Mouse (Mus musculus) CH12.LX (cell line): ENCODE data around the gene Olfr1381. TPM values are rescaled to one million over a fixed set of nuclear protein-coding genes. Genes with fewer than 3 reads are reported as not detected.
"Not testable (repeated sequence)": the region's sequence is repeated elsewhere in the genome, so short reads cannot be mapped to it uniquely, and the experiment has no call there.

ENCODE experiments used
- DNase-seq: peaks from one replicate; pipeline ENCODE4 v3.0.0-alpha.2; 2013; ENCODE audit errors: extremely low read depth
- H3K27ac ChIP-seq: 2 replicates; pipeline ENCODE4 v1.5.1; 2012; ENCODE audit warnings: low read depth, mild to moderate bottlenecking, control low read depth, moderate library complexity; ENCODE audit not compliant: insufficient read depth
- H3K27me3 ChIP-seq: replicated peaks from 2 replicates; pipeline ENCODE3; 2012; ENCODE audit warnings: inconsistent platforms
- H3K36me3 ChIP-seq, 2 experiments: replicated peaks in 1 of 2; 2 replicates each; pipeline versions ENCODE3 to v1.6.1; 2012; ENCODE audit warnings: inconsistent platforms in 1 of 2, low read length in 1 of 2, mild to moderate bottlenecking in 1 of 2, mixed read lengths in 1 of 2, moderate library complexity in 1 of 2; ENCODE audit not compliant: control insufficient read depth in 1 of 2, insufficient read depth in 1 of 2
- H3K4me1 ChIP-seq, 2 experiments: 2 replicates each; pipeline ENCODE4 v1.6.1; 2012; ENCODE audit warnings: inconsistent platforms in 1 of 2, moderate library complexity in 1 of 2; ENCODE audit not compliant: insufficient read depth in 2 of 2, control insufficient read depth in 1 of 2
- H3K4me2 ChIP-seq: 2 replicates; pipeline ENCODE4 v1.6.1; 2012; ENCODE audit warnings: low read depth, mild to moderate bottlenecking, control low read depth; ENCODE audit not compliant: poor library complexity, insufficient read depth, severe bottlenecking
- H3K4me3 ChIP-seq, 3 experiments: fragments of 150-350 bp in 1 of 3; sonication (generic) in 1 of 3; replicated peaks in 1 of 3; 2 replicates each; pipeline versions ENCODE3 to v1.5.1; 2011 to 2012; ENCODE audit warnings: low read depth in 2 of 3, low read length in 2 of 3, mild to moderate bottlenecking in 2 of 3, moderate library complexity in 2 of 3, control low read depth in 1 of 3, improper control_type of control experiment in 1 of 3, inconsistent platforms in 1 of 3, mixed read lengths in 1 of 3; ENCODE audit not compliant: poor library complexity in 1 of 3
- H3K79me2 ChIP-seq: replicated peaks from 2 replicates; pipeline ENCODE4 v1.6.1; 2012; ENCODE audit warnings: mild to moderate bottlenecking, moderate library complexity; ENCODE audit not compliant: control insufficient read depth, poor library complexity, insufficient read depth, severe bottlenecking; ENCODE audit errors: extremely low read depth
- H3K9ac ChIP-seq: 2 replicates; pipeline ENCODE4 v1.6.1; 2012; ENCODE audit warnings: low read depth, mild to moderate bottlenecking, control low read depth, moderate library complexity; ENCODE audit not compliant: insufficient read depth
- H3K9me3 ChIP-seq: replicated peaks from 2 replicates; pipeline ENCODE3; 2012; ENCODE audit warnings: low read length, inconsistent platforms, mixed read lengths
- CTCF ChIP-seq, 2 experiments: IDR thresholded peaks in 1 of 2; conservative IDR thresholded peaks in 1 of 2; 2 replicates each; pipeline ENCODE4 v1.5.1; 2011 to 2012; ENCODE audit warnings: low read depth in 2 of 2, low read length in 2 of 2, improper control_type of control experiment in 1 of 2, inconsistent platforms in 1 of 2, mild to moderate bottlenecking in 1 of 2, moderate library complexity in 1 of 2
- RAD21 ChIP-seq: IDR thresholded peaks from 2 replicates; pipeline ENCODE4 v1.6.1; 2011; ENCODE audit warnings: low read depth, mild to moderate bottlenecking, low read length, improper control_type of control experiment, moderate library complexity
- SMC3 ChIP-seq: IDR thresholded peaks from 2 replicates; pipeline ENCODE4 v1.6.1; 2011; ENCODE audit warnings: low read depth, low read length, improper control_type of control experiment
- ZNF384 ChIP-seq: IDR thresholded peaks from 2 replicates; pipeline ENCODE4 v1.6.1; 2012; ENCODE audit warnings: low read depth, low read length, improper control_type of control experiment, inconsistent platforms
- dilution Hi-C: fragments of 300-500 bp; cut with MboI; formaldehyde crosslinking; loops from 2 replicates; pipeline ENCODE4 v1.14.3; 2020; ENCODE audit warnings: low sequenced_read_pairs; ENCODE audit not compliant: extremely low pct_unique_long_range_greater_than_20kb, extremely low pct_ligation_motif_present
- in situ Hi-C: fragments of 300-500 bp; cut with MboI; formaldehyde crosslinking; loops from 3 replicates; pipeline ENCODE4 v1.14.3; 2019; ENCODE audit warnings: low sequenced_read_pairs, low pct_ligation_motif_present, low pct_unique_long_range_greater_than_20kb, mixed read lengths
- polyA plus RNA-seq: library from polyadenylated mRNA; unstranded; fragments of >175 nt; gene quantifications from 2 replicates; pipeline ENCODE4 v1.2.1, GENCODE M21; 2012; ENCODE audit warnings: low read depth; ENCODE audit not compliant: insufficient read length
- total RNA-seq, 2 experiments: library from RNA; depleted of rRNA; stranded (reverse); fragments of 300-350 nt in 1 of 2; fragments of >200 nt in 1 of 2; gene quantifications; 2 replicates each; pipeline ENCODE4 v1.2.3; 2012 to 2014

Gene Olfr1381
- total and polyA plus RNA-seq, 3 experiments: not detected

DNA sequence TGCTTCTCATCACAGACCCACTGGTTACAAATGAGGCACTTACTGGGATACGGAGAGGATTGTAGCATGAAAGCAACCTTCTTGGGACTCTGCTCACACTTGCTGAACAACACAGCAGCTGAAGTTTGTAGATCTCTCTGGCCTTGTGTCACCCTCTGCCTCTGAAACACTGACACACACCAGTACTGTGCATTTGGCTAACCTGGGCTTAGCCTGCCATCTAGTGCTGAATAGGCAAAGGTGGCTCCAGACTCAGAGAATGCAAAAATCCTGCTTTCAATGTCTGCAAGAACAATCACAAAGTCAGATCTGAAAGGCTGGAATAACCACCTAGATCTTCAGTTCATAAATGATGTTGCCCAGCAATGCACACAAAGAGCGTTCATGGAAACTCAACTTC is 6.6 kb upstream of the Olfr1381 start:
- dilution Hi-C loops, H3K27me3 ChIP-seq, H3K27ac ChIP-seq, H3K79me2 ChIP-seq, H3K9ac ChIP-seq, H3K9me3 ChIP-seq, H3K4me1 ChIP-seq, in situ Hi-C loops, H3K36me3 ChIP-seq: not testable (repeated sequence)
- DNase-seq: peak; percentile 20
- TF ChIP-seq CTCF (conservative IDR thresholded peaks at IDR 0.05 in 1 of 2, IDR thresholded peaks at IDR 0.05 in 1 of 2; ENCODE audit: low read depth in 2 of 2, low read length in 2 of 2) (peak in 1 of 2 experiments; percentile 61; a peak in 2 of 4 replicates), SMC3 (peak; percentile 41), RAD21 (peak; percentile 54)
- Histone ChIP-seq H3K4me3 (peak overlapping the region in 1 of 3 experiments; percentile 32), H3K4me2 (peak overlapping the region; percentile 21; the same call in 1 of the 2 replicates)

DNA sequence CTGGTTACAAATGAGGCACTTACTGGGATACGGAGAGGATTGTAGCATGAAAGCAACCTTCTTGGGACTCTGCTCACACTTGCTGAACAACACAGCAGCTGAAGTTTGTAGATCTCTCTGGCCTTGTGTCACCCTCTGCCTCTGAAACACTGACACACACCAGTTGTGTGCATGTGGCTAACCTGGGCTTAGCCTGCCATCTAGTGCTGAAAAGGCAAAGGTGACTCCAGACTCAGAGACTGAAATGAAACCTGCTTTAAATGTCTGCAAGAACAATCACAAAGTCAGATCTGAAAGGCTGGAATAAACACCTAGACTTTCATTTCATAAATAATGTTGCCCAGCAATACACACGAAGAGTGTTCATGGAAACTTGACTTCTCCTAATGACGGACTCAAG is 10.8 kb downstream of the Olfr1381 start:
- H3K9ac ChIP-seq, H3K79me2 ChIP-seq, H3K9me3 ChIP-seq, H3K36me3 ChIP-seq, H3K4me3 ChIP-seq, H3K27me3 ChIP-seq, H3K27ac ChIP-seq, dilution Hi-C loops, H3K4me2 ChIP-seq, H3K4me1 ChIP-seq: not testable (repeated sequence)
- DNase-seq: peak; percentile 37
- TF ChIP-seq SMC3 (peak; percentile 46), CTCF (conservative IDR thresholded peaks at IDR 0.05 in 1 of 2, IDR thresholded peaks at IDR 0.05 in 1 of 2; ENCODE audit: low read depth in 2 of 2, low read length in 2 of 2) (peak; percentile 7 to 63; a peak in 2 of 4 replicates), RAD21 (peak; percentile 61)
- TF ChIP-seq, all 38 proteins: peak for 3; not testable (repeated sequence) for 35
- in situ Hi-C loops: not testable (repeated sequence)

DNA sequence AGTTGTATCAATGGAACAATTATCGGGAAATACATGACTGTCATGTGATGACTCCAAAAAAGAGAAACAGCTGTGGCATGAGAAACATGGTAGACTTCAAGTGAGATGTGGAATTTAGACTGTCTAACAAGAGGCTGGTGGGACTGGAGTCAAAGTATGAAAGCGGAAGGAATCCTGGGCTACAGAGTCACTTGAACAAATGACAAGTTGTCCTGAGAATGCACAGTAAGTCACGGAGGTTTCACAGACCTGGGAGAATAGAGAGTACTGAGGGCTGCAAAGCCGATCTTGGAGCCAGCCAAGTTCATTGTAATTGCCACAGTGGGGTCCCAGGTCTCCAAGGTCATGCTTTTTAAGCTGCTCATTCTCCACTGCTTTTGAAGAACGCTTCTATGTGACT is 13.3 kb downstream of the Olfr1381 start, which contains the start of gene Olfr1380:
Olfr1380 (plus strand) TSS at position 301 of the 400 bp plus-strand sequence.
- H3K4me3 ChIP-seq, H3K9me3 ChIP-seq, DNase-seq, H3K4me1 ChIP-seq, H3K27ac ChIP-seq, H3K36me3 ChIP-seq, dilution Hi-C loops, H3K4me2 ChIP-seq, H3K79me2 ChIP-seq, H3K9ac ChIP-seq, H3K27me3 ChIP-seq, in situ Hi-C loops: not testable (repeated sequence)

DNA sequence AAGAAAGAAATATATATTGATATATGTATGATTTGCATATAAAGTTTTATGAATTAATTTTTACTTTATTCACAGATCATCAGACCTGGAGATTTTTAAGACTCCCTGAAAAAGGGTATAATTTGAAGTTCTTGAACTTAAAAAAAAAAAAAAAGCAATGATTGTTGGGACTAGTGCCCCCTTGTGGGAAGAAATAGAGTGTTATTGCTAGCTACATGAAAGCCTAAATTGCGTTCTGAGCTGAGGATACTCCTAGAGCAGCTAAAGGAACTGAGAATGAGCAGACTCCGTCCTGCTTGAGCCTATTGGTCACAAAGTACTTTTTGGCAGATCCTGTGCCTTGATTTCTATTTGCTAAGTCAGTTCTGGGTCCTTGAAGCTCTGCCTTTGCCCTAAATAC is 31.8 kb downstream of the Olfr1381 start:
- not testable (repeated sequence) for H3K27me3 ChIP-seq, H3K79me2 ChIP-seq
- peak; percentile 32; the same call in 1 of the 2 replicates for TF ChIP-seq SMC3
- peak; percentile 96 for TF ChIP-seq ZNF384
- TF ChIP-seq CTCF (conservative IDR thresholded peaks at IDR 0.05 in 1 of 2, IDR thresholded peaks at IDR 0.05 in 1 of 2; ENCODE audit: low read depth in 2 of 2, low read length in 2 of 2): peak; percentile 45 to 67; a peak in 3 of 4 replicates
- TF ChIP-seq, all 38 proteins: peak for 3; not testable (repeated sequence) for 35
- H3K36me3 ChIP-seq, H3K4me3 ChIP-seq, H3K9ac ChIP-seq, dilution Hi-C loops, H3K4me2 ChIP-seq, H3K9me3 ChIP-seq, H3K4me1 ChIP-seq, H3K27ac ChIP-seq, in situ Hi-C loops: not testable (repeated sequence)
- DNase-seq: peak; percentile 54

DNA sequence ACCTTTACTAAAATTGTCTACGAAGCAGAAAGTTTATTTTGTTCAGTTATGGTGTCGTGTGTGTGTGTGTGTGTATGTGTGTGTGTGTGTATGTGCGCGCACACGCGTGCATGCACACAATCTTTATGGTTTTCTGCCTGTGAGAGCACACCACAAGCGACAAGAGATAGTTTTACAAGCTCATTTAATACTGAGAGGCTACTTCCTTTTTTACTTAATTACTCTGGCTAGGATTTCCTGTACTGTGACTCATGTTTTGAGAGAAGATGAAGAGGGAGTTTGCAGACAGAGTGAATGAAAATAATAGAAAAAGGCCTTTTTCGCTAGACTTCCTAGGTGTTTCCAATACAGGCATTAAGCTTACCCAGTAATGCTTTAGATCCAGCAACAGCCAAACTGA is 37.2 kb downstream of the Olfr1381 start:
- dilution Hi-C loops, H3K4me3 ChIP-seq, H3K4me1 ChIP-seq, H3K27me3 ChIP-seq, H3K9ac ChIP-seq, H3K4me2 ChIP-seq, in situ Hi-C loops, H3K9me3 ChIP-seq, H3K36me3 ChIP-seq, H3K79me2 ChIP-seq, H3K27ac ChIP-seq, DNase-seq: not testable (repeated sequence)
